Mouse (Mus musculus) ES-CJ7 (cell line): Measurements from ENCODE around the gene Cdh4.

Source experiments
- DNase-seq: peaks from one replicate; pipeline ENCODE4 v3.0.0; 2011; ENCODE audit warnings: low read depth, low spot score

Cdh4 gene

GRCm38 (mm10) chr2:179442191-179442540, at the start of gene Cdh4:
Gene Cdh4 (plus strand): TSS chr2:179442431.
- peak; percentile 58 for DNase-seq

GRCm38 (mm10) chr2:179395442-179395841, 46.8 kb upstream of the Cdh4 start:
- no peak for DNase-seq

GRCm38 (mm10) chr2:179399645-179400249, 42.5 kb upstream of the Cdh4 start:
- no peak for DNase-seq

- DNase-seq, result no peak
These were observed 31.2 kb upstream of the Cdh4 start for GRCm38 (mm10) chr2:179410866-179411561.

- DNase-seq, result no peak
These were observed 29.3 kb upstream of the Cdh4 start for GRCm38 (mm10) chr2:179412966-179413365.

GRCm38 (mm10) chr2:179414253-179414652, 28.0 kb upstream of the Cdh4 start:
- no peak for DNase-seq

GRCm38 (mm10) chr2:179414704-179415103, 27.5 kb upstream of the Cdh4 start:
- DNase-seq, result no peak

GRCm38 (mm10) chr2:179415892-179416403, 26.3 kb upstream of the Cdh4 start:
- no peak for DNase-seq

- no peak for DNase-seq
These were observed 25.5 kb upstream of the Cdh4 start for GRCm38 (mm10) chr2:179416587-179417227.

- DNase-seq, result no peak
These were observed 16.6 kb upstream of the Cdh4 start for GRCm38 (mm10) chr2:179425602-179426001.

GRCm38 (mm10) chr2:179428889-179429288, 13.3 kb upstream of the Cdh4 start:
- DNase-seq, result no peak

- DNase-seq, result peak; percentile 13
These were observed 2.1 kb upstream of the Cdh4 start for GRCm38 (mm10) chr2:179440161-179440560.

GRCm38 (mm10) chr2:179441086-179441485, 1.1 kb upstream of the Cdh4 start:
- no peak for DNase-seq

GRCm38 (mm10) chr2:179441717-179442116, 514 bp upstream of the Cdh4 start:
- no peak for DNase-seq

GRCm38 (mm10) chr2:179442541-179443225, 452 bp downstream of the Cdh4 start:
- peak; percentile 41 for DNase-seq

GRCm38 (mm10) chr2:179443226-179443815, 1.1 kb downstream of the Cdh4 start:
- DNase-seq, result peak; percentile 23

- DNase-seq, result peak; percentile 31
These were observed 1.7 kb downstream of the Cdh4 start for GRCm38 (mm10) chr2:179443959-179444358.

- no peak for DNase-seq
These were observed 6.0 kb downstream of the Cdh4 start for GRCm38 (mm10) chr2:179448256-179448655.

GRCm38 (mm10) chr2:179449018-179449417, 6.8 kb downstream of the Cdh4 start:
- DNase-seq, result peak; percentile 55

GRCm38 (mm10) chr2:179459196-179459595, 17.0 kb downstream of the Cdh4 start:
- DNase-seq, result no peak

GRCm38 (mm10) chr2:179459606-179460005, 17.4 kb downstream of the Cdh4 start:
- DNase-seq, result no peak

- DNase-seq, result no peak
These were observed 21.3 kb downstream of the Cdh4 start for GRCm38 (mm10) chr2:179463514-179463913.
